Mouse (Mus musculus): ENCODE data around the gene Mllt3.

DNA sequence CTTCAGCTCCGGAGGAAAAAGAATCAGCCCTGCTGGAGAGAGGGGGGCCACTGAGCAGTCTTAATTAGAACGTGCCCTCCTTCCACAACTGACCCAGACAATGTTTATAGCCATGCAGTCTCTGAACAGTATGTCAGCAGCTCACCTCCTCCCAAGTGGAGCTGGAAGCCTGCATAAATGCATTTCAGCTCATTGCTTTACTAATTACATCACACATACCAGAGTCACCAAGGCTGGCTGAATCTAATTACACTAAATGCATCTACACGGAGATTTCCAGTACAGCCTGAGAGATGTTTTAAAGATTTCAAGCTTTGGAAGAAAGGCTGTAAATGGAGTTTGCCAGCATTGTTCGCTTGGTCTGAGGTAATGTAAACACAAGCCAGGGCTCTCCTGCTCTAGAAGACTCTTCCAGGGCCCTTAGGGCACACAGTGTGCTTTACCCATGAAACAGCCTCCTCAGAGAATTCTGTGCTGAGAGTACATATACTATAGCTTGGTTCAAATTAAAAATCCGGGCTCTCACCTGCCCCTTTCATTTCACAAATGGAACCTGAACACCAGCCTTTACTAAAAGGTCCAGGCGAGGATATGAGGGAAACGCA lies 293.5 kb downstream of the Mllt3 start:
- TF ChIP-seq TCF3 (IDR thresholded peaks at IDR 0.05; ENCODE audit: insufficient read length, low read depth) (no peak), POLR2A (IDR thresholded peaks at IDR 0.05; ENCODE audit: insufficient read length, low read depth) (no peak)
